Mouse (Mus musculus): ENCODE results near the gene Rnase11.

GRCm38 (mm10) chr14:51082599-51083581, 32.9 kb upstream of the Rnase11 start:
- TF ChIP-seq REST (IDR thresholded peaks at IDR 0.05; ENCODE audit: insufficient read depth, insufficient read length) = no peak
- no peak for TF ChIP-seq MYOG (IDR thresholded peaks at IDR 0.05; ENCODE audit: control insufficient read depth in 1 of 3, insufficient read depth in 1 of 3, insufficient read length in 2 of 3, low read depth in 2 of 3)
- no peak for TF ChIP-seq USF1 (IDR thresholded peaks at IDR 0.05; ENCODE audit: low read depth)
- no peak for TF ChIP-seq POLR2A (IDR thresholded peaks at IDR 0.05; ENCODE audit: insufficient read length, low read depth)

Data from myocyte (in vitro differentiated cells).